Mouse (Mus musculus) liver, embryonic 14.5 days (tissue): ENCODE results near the gene Nmur1. TPM values are rescaled to one million over a fixed set of nuclear protein-coding genes. Genes with fewer than 3 reads are reported as not detected.
A peak's percentile ranks its signal among the peaks of the same experiment; 100 is the strongest.

Experiments
- ATAC-seq: fragments of 200-750 bp; cut with Nextera tagmentation; 2 replicates; pipeline ENCODE4 v1.8.0; 2017; ENCODE audit warnings: moderate number of reproducible peaks, mild to moderate bottlenecking, moderate library complexity; ENCODE audit not compliant: insufficient read depth
- DNase-seq, 3 experiments: peaks; one replicate each; pipeline ENCODE4 v3.0.0-alpha.2; 2012 to 2013; ENCODE audit warnings: low read depth in 3 of 3, low spot score in 3 of 3
- H3K27ac ChIP-seq: fragments of 300-500 bp; sonication (generic); 2 replicates; pipeline ENCODE4 v1.5.1; 2014; ENCODE audit warnings: moderate library complexity, mild to moderate bottlenecking, control low read depth, inconsistent platforms
- H3K27me3 ChIP-seq: fragments of 300-500 bp; sonication (generic); 2 replicates; pipeline ENCODE4 v1.6.1; 2014; ENCODE audit warnings: mild to moderate bottlenecking, low read length, moderate library complexity; ENCODE audit not compliant: control insufficient read depth, insufficient read depth
- H3K36me3 ChIP-seq: fragments of 300-500 bp; sonication (generic); replicated peaks from 2 replicates; pipeline ENCODE4 v1.6.1; 2014; ENCODE audit warnings: low read depth; ENCODE audit not compliant: control insufficient read depth, insufficient read depth
- H3K4me1 ChIP-seq, 2 experiments: fragments of 200-500 bp in 1 of 2; fragments of 300-500 bp in 1 of 2; sonication (generic) in 1 of 2; replicated peaks; 2 replicates each; pipeline ENCODE4 v1.6.1; 2012 to 2014; ENCODE audit warnings: antibody characterized with exemption in 1 of 2, inconsistent platforms in 1 of 2, low read length in 1 of 2; ENCODE audit not compliant: control insufficient read depth in 2 of 2, insufficient read depth in 2 of 2
- H3K4me2 ChIP-seq: fragments of 300-500 bp; sonication (generic); 2 replicates; pipeline ENCODE4 v1.6.1; 2014; ENCODE audit warnings: low read depth, mild to moderate bottlenecking, control low read depth, moderate library complexity
- H3K4me3 ChIP-seq, 2 experiments: fragments of 200-500 bp in 1 of 2; fragments of 300-500 bp in 1 of 2; sonication (generic) in 1 of 2; 2 replicates each; pipeline ENCODE4 v1.5.1; 2012 to 2014; ENCODE audit warnings: low read depth in 2 of 2, low read length in 2 of 2, mild to moderate bottlenecking in 2 of 2, control low read depth in 1 of 2, inconsistent platforms in 1 of 2, moderate library complexity in 1 of 2; ENCODE audit not compliant: insufficient read depth in 1 of 2
- H3K9ac ChIP-seq: fragments of 300-500 bp; sonication (generic); replicated peaks from 2 replicates; pipeline ENCODE4 v1.6.1; 2014; ENCODE audit warnings: mild to moderate bottlenecking, control low read depth, moderate library complexity
- H3K9me3 ChIP-seq: fragments of 300-500 bp; sonication (generic); 2 replicates; pipeline ENCODE4 v1.6.1; 2016; ENCODE audit warnings: low read length, mixed read lengths; ENCODE audit not compliant: control insufficient read depth
- CTCF ChIP-seq: IDR thresholded peaks from 2 replicates; pipeline ENCODE4 v1.5.1; 2016; ENCODE audit warnings: antibody characterized with exemption, low read depth, control low read depth
- EP300 ChIP-seq: IDR thresholded peaks from 2 replicates; pipeline ENCODE4 v1.6.1; 2016; ENCODE audit warnings: antibody characterized with exemption, low read depth
- WGBS: fragments of 180-500 bp; shearing (Covaris S2); extraction: QIAGEN DNeasy Blood & Tissue Kit; methylation state at CpG from one replicate; pipeline ENCODE4 v1.1.7; 2014; ENCODE audit not compliant: insufficient replicate concordance; 5-methylcytosine and 5-hydroxymethylcytosine counted together
- polyA plus RNA-seq, 2 experiments: library from polyadenylated mRNA; depleted of rRNA in 1 of 2; stranded (reverse) in 1 of 2; unstranded in 1 of 2; fragments of >200 nt; fragmentation: Nextera tagmentation in 1 of 2; extraction: Ambion mirVana in 1 of 2; gene quantifications; 2 replicates each; pipeline versions ENCODE4 v1.2.1 to v1.2.3; 2012 to 2014

Nmur1 gene
- polyA plus RNA-seq, 2 experiments: not detected

DNA sequence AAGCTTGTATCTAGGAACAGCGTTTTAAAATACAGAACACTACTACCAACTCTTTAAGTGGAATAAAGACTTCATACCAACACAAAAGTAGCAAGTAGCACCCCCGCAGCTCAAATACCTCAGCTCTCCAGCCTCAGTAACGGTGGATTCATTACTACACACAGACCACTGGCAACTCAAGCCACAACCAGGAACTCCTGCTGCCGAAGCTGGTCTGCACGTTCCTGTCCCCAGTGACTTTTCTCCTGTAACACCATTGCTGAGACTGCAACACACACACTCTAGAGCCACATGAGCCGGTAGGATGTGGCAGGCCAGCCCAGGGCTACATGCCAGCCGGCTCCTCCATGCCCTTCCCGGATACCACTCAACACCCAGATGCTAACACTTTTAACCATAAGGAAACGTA is 46.9 kb downstream of the Nmur1 start:
- H3K27me3 ChIP-seq: no peaks in the 10 kb centered on the region
- DNase-seq: no peak
- H3K4me2 ChIP-seq: no peak overlapping the region
- no peak overlapping the region for H3K9ac ChIP-seq
- H3K4me1 ChIP-seq: no peaks in the 10 kb centered on the region; a peak in 1 of 4 replicates
- no peaks in the 10 kb centered on the region for H3K9me3 ChIP-seq
- no peak for ATAC-seq
- 41% methylated on average over 9 of the region's 9 CpGs for WGBS
- H3K4me3 ChIP-seq: no peak overlapping the region
- TF ChIP-seq CTCF (no peak), EP300 (no peak)
- H3K27ac ChIP-seq: no peak overlapping the region
- no peaks in the 10 kb centered on the region for H3K36me3 ChIP-seq

DNA sequence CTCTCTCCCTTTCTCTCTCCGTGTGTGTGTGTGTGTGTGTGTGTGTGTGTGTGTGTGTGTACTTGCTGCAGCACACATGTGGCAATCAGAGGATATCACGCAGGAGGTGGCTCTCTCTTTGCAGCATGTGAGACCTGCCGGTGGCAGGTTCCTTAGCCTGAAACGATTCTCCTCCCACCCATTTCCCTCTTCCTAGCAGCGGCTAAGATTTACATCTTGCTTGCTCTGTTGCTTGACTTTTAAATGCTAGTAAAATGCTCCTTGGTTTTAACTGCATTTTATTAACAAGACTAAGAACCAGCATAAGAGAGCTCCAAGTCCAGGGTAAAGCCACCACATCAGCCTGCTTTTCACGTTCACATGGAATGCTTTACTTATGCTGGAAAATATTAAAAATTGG is 47.4 kb downstream of the Nmur1 start:
- Histone ChIP-seq H3K4me1 (no peaks in the 10 kb centered on the region; a peak in 1 of 4 replicates), H3K36me3 (no peaks in the 10 kb centered on the region), H3K9me3 (no peaks in the 10 kb centered on the region), H3K27ac (no peak overlapping the region), H3K4me2 (no peak overlapping the region), H3K9ac (no peak overlapping the region), H3K27me3 (no peaks in the 10 kb centered on the region), H3K4me3 (no peak overlapping the region)
- ATAC-seq (no peak), DNase-seq (no peak)
- TF ChIP-seq EP300 (no peak), CTCF (no peak)
- WGBS: 33% methylated on average over 6 of the region's 6 CpGs

DNA sequence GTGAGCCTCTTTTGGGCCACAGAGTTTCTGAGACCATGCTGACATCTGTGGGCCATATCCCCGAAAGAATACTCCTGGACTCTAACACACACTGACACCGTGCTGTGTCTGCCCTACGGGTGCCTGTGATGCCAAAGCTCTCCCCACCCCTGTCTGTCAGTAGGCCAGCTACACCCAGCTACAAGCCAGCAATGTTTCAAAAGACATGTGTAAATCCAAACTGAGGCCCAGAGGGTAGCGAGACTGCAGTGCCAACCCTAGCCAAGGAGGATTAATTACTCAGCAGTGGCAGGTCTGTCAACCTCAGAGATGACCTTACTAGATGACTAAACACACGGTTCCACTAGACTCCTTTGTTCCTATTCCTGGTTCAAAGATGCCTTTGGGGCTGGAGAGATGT is 49.7 kb downstream of the Nmur1 start:
- TF ChIP-seq CTCF (no peak), EP300 (no peak)
- no peak overlapping the region for H3K4me3 ChIP-seq
- H3K36me3 ChIP-seq: no peaks in the 10 kb centered on the region
- H3K4me1 ChIP-seq: no peaks in the 10 kb centered on the region; a peak in 1 of 4 replicates
- no peak overlapping the region for H3K9ac ChIP-seq
- WGBS: 66% methylated on average over 5 of the region's 5 CpGs
- H3K27ac ChIP-seq: no peak overlapping the region
- no peak for DNase-seq
- no peaks in the 10 kb centered on the region for H3K9me3 ChIP-seq
- no peaks in the 10 kb centered on the region for H3K27me3 ChIP-seq
- no peak overlapping the region for H3K4me2 ChIP-seq
- ATAC-seq: no peak

DNA sequence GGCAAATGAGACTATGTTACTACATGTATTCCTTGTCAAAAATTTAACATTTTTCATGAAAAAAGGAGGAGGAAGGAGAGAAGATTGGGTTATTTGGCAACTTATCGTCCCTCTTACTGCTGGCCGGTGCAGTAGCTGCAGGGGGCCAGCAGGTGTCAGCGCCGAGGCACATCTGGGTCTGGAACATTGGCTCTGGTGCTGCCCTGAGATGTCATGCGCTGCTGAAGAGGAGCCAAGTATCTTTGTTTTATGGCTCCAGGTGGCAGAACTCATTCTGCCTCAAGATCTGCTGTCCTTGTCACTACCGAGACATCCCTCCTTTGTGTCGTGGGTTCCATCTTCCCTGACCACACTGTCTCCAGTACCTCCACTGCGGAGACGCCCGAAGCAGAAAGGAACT is 54.0 kb downstream of the Nmur1 start:
- peak; percentile 93 for TF ChIP-seq CTCF
- no peak for TF ChIP-seq EP300
- no peak for ATAC-seq
- Histone ChIP-seq H3K27ac (no peak overlapping the region), H3K4me1 (no peaks in the 10 kb centered on the region), H3K4me3 (no peak overlapping the region), H3K4me2 (no peak overlapping the region), H3K9ac (no peak overlapping the region), H3K36me3 (no peaks in the 10 kb centered on the region), H3K27me3 (no peaks in the 10 kb centered on the region), H3K9me3 (no peaks in the 10 kb centered on the region)
- 40% methylated on average over 10 of the region's 10 CpGs for WGBS
- DNase-seq: no peak

DNA sequence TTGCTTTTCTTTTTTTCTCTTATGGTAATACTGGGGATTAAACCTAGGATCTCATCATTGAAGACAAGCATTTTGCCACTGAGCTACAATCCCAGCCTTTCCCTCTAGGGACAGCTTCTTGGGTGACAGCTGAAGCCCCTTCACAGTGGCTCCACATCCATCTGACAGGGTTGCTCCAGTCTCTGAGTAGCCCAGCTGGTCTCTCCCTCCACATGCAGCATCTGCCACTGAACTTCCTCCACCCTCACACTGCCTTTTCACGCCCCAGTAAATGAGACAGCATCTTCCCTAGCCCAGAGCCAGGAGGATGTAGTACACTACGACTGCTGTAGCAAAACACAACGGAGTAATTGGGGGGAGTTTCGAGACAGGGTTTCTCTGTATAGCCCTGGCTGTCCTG is 57.9 kb downstream of the Nmur1 start:
- Histone ChIP-seq H3K27ac (no peak overlapping the region), H3K9ac (no peak overlapping the region), H3K9me3 (no peaks in the 10 kb centered on the region), H3K27me3 (no peaks in the 10 kb centered on the region), H3K4me1 (peaks cover 0 to 2% of the 10 kb centered on the region in 2 experiments; a peak in 1 of 4 replicates), H3K36me3 (no peaks in the 10 kb centered on the region), H3K4me3 (no peak overlapping the region), H3K4me2 (no peak overlapping the region)
- ATAC-seq (no peak), DNase-seq (no peak)
- WGBS: 47% methylated on average over 4 of the region's 4 CpGs
- TF ChIP-seq EP300 (no peak), CTCF (no peak)
